Mouse (Mus musculus) kidney, adult 8-10 months (tissue): ENCODE results near the gene Maml2.

ENCODE experiments used
- DNase-seq, 2 experiments: peaks; one replicate each; pipeline ENCODE4 v3.0.0; 2022

The Maml2 gene

DNA sequence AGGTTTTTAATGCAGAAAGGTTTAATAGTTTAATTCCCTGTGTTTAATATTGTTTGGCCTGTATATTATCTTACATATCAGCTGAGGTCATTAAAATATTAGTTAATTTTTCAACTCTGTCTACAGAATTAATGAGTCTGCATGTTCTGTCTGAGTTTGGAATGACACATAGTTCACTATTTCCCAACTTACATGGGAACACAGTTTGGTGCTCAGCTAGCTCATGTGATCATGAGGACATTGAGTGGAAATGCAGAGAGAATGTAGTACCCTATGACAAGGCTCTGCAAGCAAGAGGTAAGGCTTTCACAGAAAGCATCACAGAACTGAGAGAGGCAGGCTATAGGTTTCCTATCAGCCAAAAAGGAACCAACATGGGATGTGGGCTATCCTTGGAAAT, 197.8 kb downstream of the Maml2 start:
- no peak for DNase-seq

DNA sequence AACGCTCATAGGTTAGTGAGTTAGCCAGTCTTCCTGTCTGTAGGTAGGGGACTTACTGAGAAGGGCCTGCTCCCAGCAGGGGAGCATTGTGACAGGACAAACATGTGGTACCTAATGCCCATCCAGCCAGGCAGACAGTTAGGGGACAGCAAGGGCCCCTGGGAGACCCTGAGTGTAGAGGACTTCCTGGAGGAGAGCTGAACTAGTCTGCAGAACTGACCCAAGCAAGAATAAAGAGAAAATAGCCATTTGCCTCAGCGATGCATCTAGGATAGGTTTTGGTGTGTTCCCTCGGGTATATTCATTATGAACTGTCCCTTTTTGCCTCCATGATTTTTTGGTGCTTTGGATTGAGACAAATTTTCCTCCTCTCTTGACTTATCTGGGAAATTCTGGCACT, 199.3 kb downstream of the Maml2 start:
- no peak for DNase-seq

DNA sequence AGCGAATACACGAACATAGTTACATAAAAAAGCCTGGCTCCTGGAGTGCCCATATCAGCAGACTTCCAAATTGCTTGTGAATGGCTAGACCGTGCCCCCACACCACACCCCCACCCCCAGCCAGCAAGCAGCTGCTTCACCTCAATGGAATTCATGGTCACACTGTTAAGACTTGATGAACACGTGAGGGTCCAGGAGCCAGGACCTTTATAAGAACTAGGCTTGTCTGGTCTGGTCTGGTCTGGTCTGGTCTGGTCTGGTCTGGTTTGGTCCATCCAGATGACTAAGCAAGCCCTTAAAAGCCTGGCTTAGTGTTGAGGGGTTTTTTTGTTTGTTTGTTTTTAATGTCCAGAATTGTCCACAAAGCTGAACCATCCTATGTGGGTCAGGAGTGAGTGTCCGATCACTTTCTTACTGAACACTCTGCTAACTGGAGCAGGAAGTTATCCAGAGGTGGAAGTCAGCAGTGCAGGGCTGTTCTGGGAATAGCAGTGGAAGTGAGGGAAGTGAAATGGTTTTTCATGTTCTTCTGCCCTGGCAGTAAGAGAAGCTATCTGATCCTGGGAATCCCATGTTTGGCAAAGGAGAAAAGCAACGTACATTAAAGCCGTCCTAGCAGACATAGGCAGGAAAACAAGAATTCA, 200.1 kb downstream of the Maml2 start:
- peak; percentile 74 to 81 for DNase-seq

DNA sequence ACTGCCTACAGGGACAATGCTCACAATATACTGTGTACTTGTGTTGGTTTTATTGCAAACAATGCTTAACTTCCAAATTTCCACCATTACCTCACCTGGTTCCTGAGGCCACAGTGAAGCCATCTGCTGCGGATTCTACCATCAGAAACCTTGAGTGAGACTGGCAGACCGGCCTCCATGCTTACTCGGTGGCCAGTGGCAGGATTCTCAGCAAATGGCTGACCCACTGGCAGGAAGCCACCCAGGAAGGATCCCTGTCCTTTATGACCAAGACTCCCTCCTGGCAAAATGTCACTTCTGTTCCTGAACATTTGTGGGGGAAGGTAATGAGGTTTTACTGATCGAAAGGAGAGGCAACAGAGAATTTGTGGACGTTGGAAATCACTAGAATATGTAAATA, 202.3 kb downstream of the Maml2 start:
- DNase-seq: no peak

DNA sequence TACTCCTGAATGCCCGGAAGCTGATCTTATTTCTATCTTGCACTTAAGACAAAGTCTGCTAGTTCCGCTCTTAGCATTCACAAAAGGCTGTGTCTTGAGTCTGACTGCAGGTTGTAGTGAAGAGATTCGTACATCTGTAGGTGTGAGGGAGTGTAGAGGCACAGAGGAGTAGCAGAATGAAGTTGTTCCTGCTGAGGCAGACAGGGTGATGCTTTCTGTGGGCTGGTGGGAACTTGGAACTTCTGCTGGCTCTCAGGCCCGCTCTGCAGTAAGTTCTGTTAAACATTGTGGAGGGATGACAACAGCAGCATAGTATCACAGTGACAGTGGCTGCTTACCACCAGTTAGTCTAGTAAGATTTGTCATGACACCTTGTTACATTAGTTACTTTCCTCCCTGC, 207.3 kb downstream of the Maml2 start:
- DNase-seq: no peak

DNA sequence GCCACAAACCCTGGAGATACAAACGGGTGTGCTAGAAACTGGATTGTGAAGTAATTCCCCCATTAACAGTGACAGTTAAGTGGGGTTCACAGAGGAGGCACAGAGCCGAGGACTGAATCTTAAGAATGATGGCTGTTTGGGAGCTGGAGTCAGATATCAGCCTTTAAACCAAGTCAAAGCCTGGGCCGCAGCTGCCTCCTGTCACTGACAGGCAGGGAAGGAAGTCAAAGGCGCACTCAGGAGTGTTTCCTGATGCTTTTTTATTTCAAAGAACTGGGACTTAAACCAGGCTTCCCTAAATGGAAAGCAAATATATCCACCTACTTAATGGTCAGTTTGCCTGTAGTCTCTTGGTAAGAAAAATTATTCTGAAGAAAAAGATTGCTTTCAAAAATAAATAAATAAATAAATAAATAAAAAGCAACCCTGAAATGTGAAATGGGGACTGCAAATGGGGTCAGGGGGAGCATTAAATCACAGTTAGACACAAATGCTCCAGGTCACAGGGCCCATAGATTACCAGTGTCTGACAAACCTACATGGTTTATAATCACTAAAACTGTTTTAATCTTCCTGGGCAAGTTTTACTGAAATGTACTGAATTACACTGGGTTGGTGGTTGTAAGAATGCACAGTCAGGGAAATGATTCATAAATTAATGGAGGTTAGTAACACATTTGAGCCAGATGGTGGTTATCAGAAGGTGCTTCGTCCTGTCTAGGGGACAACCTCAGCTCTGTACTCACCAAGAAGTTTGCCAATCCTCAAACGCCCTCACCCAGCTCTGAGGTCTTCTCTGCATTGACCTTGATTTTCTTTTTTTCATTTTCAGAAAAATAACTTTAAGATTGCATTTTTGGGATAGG, 209.4 kb downstream of the Maml2 start:
- peak; percentile 12 to 13 for DNase-seq

DNA sequence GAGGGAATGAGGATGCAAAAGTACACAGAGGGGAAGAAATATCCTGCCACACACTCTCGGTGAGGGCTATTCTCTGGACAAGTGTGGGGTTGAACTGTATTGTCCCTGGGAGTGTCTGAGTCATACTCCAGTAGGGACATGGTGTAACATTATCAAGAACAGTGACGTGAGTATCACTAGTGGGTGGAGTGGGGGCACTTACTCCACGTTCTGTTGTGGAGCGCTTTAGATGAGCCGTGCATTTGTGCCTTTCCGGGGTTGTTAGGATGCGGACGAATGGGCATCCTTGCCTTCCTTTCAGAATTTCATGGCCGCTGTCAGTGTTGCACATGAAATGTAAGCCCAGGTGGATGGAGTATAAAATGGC, 210.0 kb downstream of the Maml2 start:
- no peak for DNase-seq

DNA sequence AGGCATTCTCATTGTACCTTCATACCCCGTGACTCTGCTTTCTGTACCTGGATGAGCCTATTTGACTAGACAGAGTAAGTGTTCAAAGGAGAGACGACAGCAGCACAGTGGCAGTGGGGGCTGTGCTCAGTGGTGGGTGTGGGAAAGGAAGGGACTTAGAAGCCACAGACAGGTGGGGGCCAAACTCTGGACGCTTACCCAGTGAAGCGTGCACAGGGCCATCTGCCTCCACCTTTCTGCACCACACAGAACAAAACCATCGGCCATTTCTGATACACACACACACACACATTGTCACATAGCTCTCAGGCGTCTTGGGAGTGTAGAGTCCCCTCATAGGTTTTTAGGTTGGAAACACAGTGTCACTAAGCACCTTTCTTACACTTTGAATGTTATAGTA, 212.0 kb downstream of the Maml2 start:
- no peak for DNase-seq

DNA sequence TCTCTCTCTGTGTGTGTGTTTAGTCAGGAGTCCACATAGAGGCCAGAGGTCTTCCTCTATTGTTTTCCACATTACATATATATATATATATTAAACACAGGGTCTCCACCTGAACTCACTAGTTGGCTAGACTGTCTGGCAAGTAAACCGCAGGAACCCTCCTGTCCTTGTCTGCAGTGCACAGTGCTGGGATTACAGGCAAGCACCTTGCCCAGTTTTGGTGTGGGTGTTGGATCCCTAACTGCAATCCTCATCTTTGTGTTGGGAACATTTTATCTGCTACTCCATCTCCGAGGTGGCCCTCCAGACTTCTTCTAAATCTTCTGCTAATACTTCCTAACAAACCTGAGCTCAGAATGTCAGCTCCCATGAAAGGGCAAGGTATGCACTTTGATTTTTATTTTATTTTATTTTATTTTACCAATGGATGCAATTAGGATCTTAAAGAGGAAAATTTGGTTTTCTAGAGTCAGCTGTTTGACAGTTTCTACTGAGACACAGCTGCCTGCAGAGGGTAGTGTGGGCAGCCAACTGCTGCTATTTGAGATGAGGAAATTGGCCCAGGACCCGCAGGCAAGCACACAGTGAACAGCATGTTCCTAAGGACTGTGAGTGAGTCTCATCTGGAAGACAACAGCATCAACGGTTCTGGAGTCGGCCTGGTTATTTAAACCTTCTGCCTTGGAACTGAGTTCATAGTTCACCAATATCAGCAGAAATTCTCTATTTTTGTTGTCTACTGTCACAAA, 213.0 kb downstream of the Maml2 start:
- peak in 1 of 2 experiments; percentile 31 for DNase-seq

DNA sequence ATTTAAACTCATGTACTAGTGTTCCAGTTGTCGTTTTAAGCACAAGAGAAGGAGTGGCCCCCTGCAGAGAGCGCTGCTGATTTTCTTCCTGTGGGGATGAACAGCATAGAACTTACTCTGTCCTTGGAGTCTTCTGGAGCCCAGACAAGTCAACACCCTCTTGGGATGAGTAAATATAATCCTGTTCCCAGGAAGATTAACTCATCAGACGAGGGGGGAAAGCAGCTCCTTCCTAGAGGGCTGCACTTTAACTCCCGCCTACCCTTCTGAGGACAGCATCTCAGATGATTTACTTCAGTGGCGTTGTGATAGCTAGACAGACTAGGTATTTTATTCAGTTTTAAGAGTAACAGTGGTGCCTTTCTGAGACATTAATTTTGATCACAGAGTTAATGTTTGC, 215.4 kb downstream of the Maml2 start:
- DNase-seq: no peak

DNA sequence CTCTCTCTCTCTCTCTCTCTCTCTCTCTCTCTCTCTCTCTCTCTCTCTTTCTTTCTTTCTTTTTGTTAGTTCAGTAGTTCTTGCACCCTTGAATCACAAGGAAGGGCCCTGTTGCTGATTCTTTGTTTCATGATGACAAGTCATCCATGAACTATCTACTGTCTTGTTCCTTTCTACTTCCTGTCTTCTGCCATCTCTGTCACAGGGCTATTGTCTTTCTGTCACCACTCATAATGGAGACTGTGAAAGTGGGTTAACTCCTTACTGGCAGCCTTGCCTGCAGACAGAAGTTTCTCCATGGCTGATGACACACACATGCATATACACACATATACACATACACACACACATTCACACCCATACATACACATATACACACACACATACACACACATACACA, 216.7 kb downstream of the Maml2 start:
- DNase-seq: no peak

DNA sequence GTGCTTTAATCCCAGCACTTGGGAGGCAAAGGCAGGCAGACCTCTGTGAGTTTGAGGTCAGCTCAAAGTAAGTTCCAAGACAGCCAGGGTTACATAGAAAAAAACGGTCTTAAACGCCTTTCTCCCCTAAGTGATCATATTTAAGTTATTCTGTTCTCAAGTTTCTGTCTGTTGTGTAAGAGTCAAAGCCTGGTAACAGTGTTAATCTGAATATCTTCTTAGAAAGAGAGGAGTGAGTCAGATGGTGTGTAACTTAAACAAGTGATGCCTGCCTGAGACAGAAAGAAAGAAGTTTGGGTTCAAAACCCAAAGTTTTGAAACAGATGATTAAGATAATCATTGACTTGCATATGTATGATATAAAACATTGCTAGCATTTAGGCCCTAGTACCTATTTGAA, 218.2 kb downstream of the Maml2 start:
- no peak for DNase-seq

DNA sequence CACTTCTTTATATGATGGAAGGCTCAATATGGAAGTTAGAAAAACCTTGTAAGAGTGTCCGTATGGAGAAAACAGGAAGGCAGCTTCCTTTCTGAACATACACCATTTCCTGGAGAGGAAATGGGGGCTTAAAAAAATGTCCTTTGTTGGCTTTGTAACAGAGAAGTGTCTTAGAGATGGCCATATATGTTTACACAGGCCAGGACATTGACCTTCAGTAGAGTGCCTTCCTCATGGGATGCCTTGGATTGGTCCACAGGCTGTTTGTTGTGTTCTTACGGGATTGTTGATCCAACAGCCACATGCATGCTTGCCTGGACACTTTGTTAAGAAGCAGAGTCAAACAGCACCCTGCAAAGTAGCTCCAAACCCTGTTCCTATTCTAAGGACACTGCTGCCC, 220.3 kb downstream of the Maml2 start:
- no peak for DNase-seq

DNA sequence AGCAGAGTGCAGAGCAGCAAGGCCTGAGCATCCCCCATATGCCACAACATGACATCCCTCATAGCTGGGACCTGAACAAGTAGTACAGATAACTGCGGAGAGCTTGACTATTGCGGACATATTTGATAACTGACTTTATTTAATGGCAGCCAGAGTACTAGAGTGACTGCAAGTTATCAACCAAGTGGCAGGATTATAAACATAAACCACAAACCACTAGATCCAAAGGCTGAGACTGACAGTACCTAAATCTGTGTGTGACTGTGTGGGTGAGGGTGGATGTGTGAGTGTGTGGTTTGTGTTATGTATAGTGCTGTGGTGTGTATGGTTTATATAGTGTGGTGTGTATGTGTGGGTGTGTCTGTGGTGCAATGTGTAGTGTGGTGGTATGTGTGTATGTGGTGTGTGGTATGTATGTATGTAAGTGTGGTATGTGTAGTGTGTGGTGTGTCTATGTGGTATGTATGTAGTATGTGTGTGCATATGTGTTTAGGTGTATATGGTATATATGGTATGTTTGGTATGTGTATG, 220.7 kb downstream of the Maml2 start:
- no peak for DNase-seq

DNA sequence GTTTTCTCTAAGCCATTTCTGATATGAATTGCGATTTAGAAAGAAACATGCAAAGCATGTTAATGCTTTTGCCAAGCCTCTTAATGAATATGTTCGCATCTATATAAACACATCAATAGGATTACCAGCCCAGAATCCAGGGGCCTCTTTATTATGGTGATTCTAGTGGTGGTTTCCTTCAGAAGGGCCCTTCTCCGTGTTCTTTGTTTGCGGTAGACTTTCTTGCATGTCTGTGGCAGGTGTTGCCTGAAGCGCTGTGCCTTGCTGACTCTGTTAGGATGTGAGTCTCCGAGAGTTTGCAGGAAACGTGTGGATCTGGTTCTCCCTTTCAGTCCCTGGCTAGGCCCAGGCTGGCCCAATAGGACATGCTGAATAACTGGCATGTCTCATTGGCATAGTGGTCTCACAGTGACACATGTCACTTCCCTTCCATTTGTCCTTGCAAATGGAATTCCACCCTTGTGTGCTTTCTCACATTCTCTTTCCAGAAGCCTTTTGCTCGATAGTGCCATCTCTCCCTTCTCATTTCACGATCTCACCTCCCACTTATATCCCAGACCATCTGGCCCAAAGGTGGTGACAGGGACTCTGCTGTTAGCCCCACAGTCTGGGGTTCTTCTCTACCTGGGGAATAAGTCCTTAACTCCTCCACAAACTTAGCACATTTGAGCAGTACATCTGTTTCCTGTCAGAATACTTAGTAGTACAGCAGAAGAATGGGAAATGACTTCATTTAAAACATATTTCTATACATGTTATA, 224.5 kb downstream of the Maml2 start:
- no peak for DNase-seq

DNA sequence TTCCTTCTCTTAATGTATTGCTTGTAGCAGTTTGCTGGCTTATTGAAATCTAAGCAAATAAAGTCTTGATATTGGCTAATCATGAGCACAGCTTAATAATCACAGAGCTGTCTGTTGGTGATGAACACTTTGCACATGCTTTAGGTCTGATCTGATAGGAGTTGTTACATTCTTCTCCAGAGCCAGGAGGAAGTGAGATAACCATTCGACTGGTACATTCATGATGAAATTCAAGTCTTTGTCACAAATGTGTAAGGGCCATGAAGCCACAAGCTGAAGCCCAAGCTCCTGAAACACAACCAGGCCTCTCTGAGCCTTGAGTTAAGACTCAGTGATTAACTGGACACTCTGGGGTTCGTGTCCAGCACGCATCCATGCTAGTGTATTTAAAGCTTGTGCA, 225.3 kb downstream of the Maml2 start:
- no peak for DNase-seq

DNA sequence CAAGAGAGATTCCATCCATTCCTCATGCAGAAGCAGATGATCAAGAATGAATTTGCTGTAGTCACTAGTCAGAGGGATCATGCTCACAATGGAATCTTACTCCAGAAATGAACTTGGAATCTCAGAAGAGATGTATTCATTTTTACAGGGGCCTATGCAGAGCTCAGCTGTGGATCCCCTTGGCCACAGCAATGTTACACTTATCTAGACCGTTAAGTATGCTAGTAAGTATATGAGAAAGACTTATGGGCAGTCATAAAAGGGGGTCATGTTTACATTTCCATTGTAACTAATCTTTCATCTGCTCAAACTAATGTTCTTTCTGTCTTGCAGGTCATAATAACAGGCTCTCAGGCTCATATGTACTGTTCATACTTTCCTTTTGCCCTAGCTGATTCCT, 227.3 kb downstream of the Maml2 start:
- no peak for DNase-seq

DNA sequence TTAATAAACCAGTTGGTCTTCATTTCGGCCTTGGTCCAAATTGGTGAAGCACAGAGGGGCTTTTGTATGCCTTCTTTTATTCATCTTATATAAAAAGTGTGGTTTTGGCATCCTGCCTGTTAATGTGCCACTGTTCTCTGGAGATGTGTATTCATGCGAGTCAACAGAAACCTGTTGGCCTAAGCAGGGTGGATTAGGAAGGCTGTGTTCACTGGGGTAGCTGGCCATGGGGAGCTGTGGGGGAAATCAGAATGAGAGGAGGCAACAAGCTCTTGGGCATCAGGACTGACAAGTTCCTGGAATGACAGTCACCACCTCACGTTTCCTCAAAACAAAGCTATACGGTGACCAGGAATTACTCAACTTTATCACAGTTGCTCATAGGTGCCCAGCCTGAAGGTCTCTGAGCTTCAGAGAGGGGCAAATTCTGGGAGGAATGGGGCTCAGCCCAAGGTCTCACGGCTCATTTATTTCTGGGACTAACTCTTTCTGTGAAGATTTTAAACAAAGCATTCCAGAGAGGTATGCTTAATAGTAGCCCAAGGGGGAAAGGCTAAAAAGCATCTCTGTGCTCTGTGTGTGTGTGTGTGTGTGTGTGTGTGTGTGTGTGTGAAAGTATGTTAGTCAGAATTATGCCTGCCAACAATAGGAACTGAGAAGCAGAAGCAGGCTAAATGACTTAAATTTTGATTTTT, 228.0 kb downstream of the Maml2 start:
- peak in 1 of 2 experiments; percentile 36 for DNase-seq

DNA sequence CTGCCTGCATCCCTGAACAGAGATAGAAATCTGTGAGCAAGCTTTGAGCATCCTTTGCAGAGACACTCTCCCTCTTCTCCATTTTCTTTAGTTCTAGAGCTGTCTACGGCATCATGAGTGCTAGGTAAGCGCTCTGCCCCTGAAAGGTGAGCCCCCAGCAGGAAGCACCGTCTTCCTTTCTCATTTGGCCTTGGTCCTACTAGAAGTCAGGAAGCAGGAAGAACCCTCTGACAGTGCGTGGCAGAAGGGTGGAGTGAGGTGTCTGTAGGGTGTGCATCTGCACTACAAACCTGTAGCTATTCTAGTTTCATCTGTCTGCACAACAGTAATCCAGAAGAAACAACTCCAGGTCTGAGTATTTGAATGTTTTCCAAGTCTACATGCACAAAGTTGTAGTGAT, 232.8 kb downstream of the Maml2 start:
- no peak for DNase-seq

DNA sequence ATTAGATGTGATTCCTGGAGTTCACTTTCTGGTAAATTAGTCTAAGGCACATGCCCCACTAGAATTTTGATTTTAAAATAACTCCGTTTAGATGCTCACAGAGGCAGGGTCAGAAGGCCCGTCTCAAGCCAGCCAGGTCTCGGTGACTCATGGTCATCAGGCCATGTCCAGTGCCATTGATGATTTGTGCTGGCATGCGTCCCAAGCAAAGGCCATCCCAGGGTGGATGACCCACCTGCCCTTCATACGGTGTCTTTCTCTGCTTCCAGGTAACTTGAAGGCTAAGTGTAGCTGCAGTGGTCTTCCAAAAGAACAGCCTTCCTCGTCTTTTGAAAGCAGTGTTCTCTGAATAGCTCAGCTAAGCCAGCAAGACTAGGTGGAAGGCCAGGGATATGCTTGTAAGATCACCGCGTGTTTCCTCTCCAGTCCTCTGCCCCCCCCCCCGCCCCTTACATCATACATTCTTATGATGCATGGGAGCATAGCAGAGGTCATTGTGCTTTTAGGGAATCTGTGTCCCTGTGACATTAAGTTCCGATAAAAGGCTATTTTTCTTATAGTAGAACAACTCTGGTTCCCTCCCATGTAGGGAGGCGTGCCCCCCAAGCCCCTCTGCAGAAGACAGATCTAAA, 235.4 kb downstream of the Maml2 start:
- no peak for DNase-seq

DNA sequence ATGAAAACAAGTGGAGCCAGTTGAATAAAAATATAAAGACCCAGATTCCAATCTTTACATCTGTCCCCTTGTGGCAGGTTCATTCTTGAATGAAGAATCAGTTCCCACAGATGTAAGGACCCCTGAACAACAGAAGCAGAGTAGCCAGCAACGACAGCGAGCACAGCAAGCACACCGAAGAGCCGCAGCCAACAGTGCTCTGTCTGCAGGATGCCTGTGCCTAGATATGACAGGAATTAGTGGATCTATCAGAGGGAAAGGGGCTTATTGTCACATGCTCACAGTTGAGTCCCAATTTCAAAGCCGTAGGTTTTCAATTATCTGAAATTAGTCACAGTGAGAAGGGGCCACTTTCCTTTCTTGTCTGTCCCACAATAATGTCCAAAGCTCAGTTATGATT, 238.0 kb downstream of the Maml2 start:
- no peak for DNase-seq
